Mouse (Mus musculus): Measurements from ENCODE around the gene Tex33.

The Tex33 gene

GRCm38 (mm10) chr15:78414157-78414556 is 18.4 kb upstream of the Tex33 start:
- DNase-seq (ENCODE audit: low spot score in 2 of 2), result no peak

GRCm38 (mm10) chr15:78413719-78414117 is 18.0 kb upstream of the Tex33 start:
- no peak for DNase-seq (ENCODE audit: low spot score in 2 of 2)

DNA sequence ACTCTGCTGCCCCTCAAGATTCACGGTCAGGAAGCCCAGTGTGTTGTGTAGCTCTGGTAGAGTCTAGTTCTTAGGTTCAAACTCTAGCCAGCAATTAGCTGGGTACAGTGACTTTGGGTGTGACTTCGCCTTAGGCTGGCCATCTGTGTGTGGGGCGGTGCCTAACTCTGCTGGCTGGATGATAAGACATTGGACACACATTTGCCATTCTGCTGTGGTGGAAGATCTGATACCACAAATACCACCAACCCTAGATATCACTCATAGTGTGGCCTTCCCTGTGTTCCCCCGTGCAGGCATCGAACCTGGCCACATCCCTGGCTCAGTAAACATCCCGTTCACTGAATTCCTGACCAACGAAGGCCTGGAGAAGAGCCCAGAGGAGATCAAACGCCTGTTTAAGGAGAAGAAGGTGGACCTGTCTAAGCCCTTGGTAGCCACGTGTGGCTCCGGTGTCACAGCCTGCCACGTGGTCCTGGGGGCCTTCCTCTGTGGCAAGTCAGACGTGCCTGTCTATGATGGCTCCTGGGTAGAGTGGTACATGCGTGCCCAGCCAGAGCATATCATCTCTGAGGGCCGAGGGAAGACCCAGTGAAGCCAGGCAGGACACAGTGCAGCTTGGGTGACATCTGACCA is 17.5 kb upstream of the Tex33 start:
- peak; percentile 55 to 72 for DNase-seq (ENCODE audit: low spot score in 2 of 2)

DNA sequence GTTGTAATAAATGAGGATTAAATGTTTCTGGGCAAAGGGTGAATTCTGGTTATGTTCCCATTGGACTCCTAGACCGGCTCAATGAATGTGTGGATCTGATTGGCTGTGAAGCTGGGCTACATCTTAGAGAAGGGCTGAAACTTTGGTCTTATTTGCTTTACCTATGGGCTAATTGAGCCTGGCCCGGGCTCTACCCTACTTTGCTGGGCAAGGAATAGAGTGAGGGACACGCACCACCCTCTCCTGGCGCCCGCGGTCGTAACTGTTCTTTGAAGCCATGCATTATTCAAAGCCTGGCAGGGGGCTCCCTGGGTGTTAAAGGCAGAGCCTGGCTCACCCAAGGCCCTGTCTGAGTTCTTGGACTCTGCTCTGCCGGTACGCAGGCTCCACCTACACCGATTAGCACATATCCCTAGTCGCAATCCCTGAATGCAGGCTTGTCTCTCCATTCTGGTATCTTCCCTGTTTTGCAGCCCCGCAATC is 13.9 kb upstream of the Tex33 start:
- DNase-seq (ENCODE audit: low spot score in 2 of 2), result no peak

GRCm38 (mm10) chr15:78406293-78406934 is 10.7 kb upstream of the Tex33 start, which contains the start of gene Mpst:
Gene Mpst (plus strand): TSS chr15:78406416.
- peak; percentile 88 to 90 for DNase-seq (ENCODE audit: low spot score in 2 of 2)

DNA sequence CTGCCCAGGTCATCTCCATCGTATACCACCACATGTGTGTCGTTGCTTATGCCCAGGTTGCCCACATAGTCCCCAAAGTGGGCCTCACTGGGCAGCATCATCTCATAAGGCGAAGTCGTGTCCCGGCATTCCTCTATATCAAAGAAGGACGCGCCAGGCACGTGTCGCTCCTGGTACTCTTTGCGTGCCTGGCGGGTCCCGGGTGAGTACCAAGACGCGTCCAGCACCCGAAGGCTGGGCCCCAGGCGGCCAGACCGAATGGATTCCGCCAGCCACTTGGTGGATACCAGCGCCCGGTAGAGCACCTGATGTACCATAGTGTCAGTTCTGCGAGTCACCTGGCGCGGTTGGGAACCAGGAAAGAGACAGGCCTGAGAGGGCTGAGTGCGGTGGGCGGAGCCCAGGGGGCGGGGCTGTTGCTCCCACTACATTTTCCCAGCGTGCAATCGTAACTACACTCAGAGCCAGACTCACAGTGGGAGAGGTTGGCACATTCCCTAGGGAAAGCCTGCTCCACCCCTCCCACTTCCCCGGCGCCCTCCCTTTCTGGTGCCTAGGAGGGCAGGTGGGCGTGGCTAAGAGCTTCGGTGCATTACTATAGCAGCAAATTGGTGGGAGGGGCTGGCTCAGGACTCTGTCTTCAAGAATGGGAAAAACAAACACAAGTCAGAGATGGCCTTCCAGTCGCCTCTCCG is 10.0 kb upstream of the Tex33 start, which contains the start of gene Tst:
TSS of gene Tst (minus strand) at position 391 of the 695 bp plus-strand sequence.
- peak; percentile 69 to 76 for DNase-seq (ENCODE audit: low spot score in 2 of 2)

DNA sequence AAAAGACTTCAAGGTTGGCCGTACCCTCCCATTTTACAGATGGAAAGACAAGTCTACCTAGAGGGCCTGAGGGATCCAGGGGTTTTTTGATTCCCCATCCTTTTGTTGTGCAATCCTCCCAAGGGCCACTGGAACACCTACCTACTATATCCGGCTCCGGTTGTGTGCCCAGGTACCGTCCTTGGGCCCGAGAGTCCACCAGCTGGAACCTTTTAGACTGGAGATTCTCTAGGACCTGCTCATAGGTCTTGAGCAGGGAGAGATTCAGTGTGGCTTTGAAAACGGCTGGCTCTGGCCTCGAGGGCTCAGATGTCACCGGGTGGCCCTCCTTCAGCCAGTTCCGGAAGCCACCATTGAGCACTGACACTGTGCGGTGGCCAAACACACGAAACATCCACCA is 9.4 kb upstream of the Tex33 start:
- no peak for DNase-seq (ENCODE audit: low spot score in 2 of 2)

DNA sequence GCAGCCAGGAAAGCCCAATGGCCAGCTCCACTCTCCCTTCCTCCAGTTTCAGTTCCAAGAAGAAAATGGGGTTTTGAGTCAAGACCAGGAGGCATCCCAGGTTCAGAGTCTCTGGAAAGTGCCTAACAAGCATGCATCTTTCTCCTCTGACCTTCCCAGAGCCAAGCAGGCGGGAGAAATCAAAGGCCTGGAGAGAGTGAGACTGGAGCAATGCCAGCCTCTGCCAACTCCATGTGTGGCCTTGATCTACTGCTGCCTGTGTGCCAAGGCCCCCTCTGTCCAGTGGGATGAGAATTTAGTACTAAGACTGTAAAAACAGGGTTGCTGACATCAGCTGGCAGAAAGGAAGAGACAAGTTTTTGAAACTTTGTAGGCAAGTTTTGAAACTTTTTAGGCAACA is 8.2 kb upstream of the Tex33 start:
- no peak for DNase-seq (ENCODE audit: low spot score in 2 of 2)

GRCm38 (mm10) chr15:78403301-78403741 is 7.6 kb upstream of the Tex33 start:
- no peak for DNase-seq (ENCODE audit: low spot score in 2 of 2)

DNA sequence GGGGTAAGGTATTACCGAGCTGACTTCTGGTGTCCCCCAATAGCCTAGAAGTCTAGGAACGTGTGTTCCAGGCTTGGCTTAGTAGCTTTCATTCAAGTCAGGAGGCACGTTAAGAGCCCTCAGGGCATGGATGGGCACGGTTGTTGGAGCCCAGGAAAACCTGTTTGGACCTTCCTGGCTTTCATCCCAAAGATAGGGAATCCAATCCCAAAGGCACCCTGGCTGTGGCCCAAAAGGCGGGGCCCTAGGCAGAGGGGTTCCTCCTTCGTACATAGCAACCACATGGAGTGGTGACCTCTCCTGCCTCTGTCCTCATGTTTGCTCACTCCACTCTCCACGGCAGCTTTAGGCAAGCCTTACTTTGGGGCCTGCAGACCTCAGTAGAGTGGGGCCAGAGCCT is 6.7 kb upstream of the Tex33 start:
- DNase-seq (ENCODE audit: low spot score in 2 of 2), result no peak

GRCm38 (mm10) chr15:78401921-78402320 is 6.2 kb upstream of the Tex33 start:
- peak in 1 of 2 experiments; percentile 33 for DNase-seq (ENCODE audit: low spot score in 2 of 2)

DNA sequence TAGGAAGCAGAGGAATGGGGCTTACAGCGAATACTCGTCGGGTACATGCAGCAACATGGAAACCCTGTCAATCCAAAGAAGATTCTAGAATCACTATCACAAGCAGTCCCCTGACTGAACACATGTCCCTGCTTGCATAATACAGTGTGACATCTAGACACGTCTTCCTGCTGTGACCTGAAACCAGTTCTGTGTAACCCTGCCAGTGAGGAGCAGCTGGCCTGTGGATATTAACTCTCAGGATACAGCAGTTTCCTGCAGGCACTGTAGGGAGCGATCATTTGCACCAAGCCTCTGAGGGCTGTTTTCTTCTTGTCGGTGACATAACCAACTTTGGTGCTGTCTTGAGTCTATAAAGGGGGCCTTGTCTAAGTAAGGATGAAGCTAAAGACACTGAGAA is 5.6 kb upstream of the Tex33 start:
- no peak for DNase-seq (ENCODE audit: low spot score in 2 of 2)

DNA sequence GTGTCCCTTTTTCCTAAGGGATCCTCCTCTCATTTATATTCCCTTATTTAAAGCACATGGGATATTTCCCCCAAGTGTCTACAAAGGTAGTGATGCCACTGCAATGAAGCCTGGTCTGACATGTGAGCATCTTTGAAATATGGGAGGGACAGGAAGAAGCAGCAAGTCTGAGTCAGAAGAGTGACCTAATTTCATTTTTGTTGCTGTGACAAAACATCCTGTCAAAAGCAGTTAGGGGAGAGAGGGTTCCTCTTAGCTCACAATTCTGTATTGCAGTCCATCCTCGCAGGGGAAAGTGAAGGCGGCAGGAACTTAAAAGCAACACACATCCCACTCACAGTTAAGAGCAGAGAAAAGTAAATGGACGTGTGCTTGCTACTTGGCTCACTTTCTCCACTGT is 4.9 kb downstream of the Tex33 start:
- no peak for DNase-seq (ENCODE audit: low spot score in 2 of 2)

DNA sequence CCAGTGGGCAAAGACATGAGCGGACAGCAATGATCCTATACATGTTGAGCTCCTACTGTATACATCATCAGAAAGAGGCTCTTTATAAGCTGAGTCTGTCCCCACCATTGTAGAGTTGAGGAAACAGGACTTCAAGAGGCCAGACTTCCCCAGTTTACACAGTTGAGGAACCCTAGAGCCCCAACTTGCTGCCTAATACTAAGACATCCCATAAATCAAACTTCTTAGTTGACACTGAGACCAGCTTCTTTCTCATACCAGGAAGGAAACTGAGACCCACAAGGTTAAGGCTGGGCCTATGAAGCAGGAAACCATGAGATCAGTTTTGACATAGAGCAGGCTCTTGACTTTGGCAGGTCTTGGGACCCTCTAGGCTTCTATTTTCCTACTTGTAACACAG is 10.1 kb downstream of the Tex33 start:
- no peak for DNase-seq (ENCODE audit: low spot score in 2 of 2)

GRCm38 (mm10) chr15:78384220-78385116 is 11.2 kb downstream of the Tex33 start:
- DNase-seq (ENCODE audit: low spot score in 2 of 2), result no peak

DNA sequence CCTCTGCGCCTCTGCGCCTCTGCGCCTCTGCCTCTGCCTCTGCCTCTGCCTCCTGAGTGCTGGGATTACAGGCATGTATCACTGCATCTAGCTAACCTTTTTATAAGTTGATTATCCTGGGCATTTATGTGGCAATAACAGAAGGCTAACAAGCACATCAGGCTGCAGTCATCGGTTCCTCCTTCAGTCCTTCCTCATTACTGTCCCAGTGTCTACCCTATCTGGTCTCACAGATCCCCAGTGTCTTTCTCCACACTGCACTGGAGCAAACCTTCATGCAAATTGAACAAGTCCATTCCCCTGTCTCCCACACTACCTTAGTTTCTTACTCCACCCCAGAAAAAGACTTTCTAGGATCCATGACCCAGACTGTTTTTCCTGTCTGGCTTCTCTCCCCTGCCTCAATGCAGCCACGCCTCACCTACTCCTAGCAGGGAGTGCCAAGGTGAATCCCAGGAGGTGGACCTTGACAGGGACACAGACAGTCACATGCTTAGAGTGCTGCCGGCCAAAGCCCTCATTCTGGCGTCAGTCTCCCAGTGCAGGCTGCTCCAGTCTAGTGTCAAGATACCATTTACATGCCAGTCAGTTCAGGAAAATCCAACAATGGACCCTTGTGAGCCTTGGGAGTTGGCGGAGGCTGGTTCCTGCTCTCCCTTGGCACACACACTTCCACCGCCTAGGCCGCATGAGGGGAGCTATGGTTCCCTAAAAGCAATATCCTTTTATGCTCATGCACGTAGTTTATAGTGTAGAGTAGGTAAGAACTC is 12.1 kb downstream of the Tex33 start:
- DNase-seq (ENCODE audit: low spot score in 2 of 2), result no peak

- DNase-seq (ENCODE audit: low spot score in 2 of 2), result no peak
These were observed 13.6 kb downstream of the Tex33 start for GRCm38 (mm10) chr15:78382115-78382514.

DNA sequence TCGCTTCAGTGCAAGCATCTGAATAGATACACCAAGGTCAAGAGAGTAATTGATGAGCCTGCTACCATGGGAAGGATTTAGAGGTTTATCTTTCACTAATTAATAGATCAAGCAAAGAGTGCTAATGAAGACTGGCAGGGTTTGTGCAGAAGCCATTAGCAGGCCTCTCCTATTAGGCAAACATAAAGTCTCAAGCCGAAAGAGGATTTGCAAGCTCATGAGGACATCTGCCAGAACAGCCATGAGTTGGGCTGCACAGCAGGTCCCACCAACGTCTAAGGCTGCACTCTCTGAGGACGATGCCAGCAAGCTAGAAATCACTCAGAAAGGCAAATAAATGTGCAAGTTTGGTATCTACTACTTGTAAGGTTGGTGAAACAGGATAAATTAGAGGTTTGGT is 15.0 kb downstream of the Tex33 start:
- no peak for DNase-seq (ENCODE audit: low spot score in 2 of 2)

- no peak for DNase-seq (ENCODE audit: low spot score in 2 of 2)
These were observed 15.5 kb downstream of the Tex33 start for GRCm38 (mm10) chr15:78380208-78380607.

DNA sequence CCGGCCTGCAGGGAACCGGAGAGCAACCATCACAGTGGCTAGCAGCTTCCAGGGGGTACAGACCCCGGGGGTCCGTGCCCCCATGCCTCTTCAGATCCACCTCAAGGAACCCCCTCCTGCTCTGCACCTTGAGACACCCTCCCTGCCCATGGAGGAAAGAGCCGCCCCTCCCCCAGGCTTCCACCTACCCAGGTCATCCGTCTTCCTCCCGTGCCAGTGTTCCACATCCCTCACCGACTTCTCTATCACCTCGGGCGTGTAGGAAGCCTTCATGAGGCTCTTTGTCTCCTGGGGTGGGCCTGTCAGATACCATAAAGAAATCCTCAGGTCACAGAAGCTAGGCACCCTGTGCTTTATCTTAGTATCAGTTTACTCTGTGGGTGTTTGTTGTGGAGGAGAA is 17.2 kb downstream of the Tex33 start:
- no peak for DNase-seq (ENCODE audit: low spot score in 2 of 2)

GRCm38 (mm10) chr15:78377859-78378258 is 17.9 kb downstream of the Tex33 start:
- DNase-seq (ENCODE audit: low spot score in 2 of 2), result no peak
